Mouse (Mus musculus) cerebellum, adult 2 months (tissue): Measurements from ENCODE around the gene Dph3. TPM values are rescaled to one million over a fixed set of nuclear protein-coding genes. Genes with fewer than 3 reads are reported as not detected.
"Not testable (repeated sequence)": the region's sequence is repeated elsewhere in the genome, so short reads cannot be mapped to it uniquely, and the experiment has no call there.

Source experiments
- DNase-seq, 2 experiments: peaks; one replicate each; pipeline ENCODE4 v3.0.0; 2021
- H3K27ac ChIP-seq: fragments of 200-500 bp; 2 replicates; pipeline ENCODE4 v1.5.1; 2012; ENCODE audit warnings: low read length, control low read depth, inconsistent platforms; ENCODE audit not compliant: insufficient read depth
- H3K27me3 ChIP-seq: fragments of 200-500 bp; 2 replicates; pipeline ENCODE4 v1.6.1; 2012; ENCODE audit warnings: inconsistent platforms, mild to moderate bottlenecking, low read length, moderate library complexity; ENCODE audit not compliant: control insufficient read depth, insufficient read depth
- H3K4me1 ChIP-seq: fragments of 200-500 bp; 2 replicates; pipeline ENCODE4 v1.6.1; 2011; ENCODE audit warnings: low read length; ENCODE audit not compliant: control insufficient read depth, insufficient read depth
- H3K4me3 ChIP-seq: fragments of 200-500 bp; replicated peaks from 2 replicates; pipeline ENCODE3; 2011; ENCODE audit warnings: mild to moderate bottlenecking, low read depth, low read length, control low read depth; ENCODE audit not compliant: insufficient read depth
- CTCF ChIP-seq: fragments of 200-500 bp; IDR thresholded peaks from 2 replicates; pipeline ENCODE4 v1.5.1; 2011; ENCODE audit warnings: low read depth, mild to moderate bottlenecking, control low read depth, low read length, moderate library complexity, borderline replicate concordance; ENCODE audit not compliant: insufficient read depth
- POLR2A ChIP-seq: fragments of 200-500 bp; IDR thresholded peaks from 2 replicates; pipeline ENCODE4 v1.6.1; 2011; ENCODE audit warnings: low read length, control low read depth, borderline replicate concordance; ENCODE audit not compliant: insufficient read depth
- WGBS: fragments of 180-500 bp; shearing (Covaris S2); methylation state at CpG from one replicate; pipeline ENCODE4 v1.1.7; 2018; 5-methylcytosine and 5-hydroxymethylcytosine counted together
- polyA plus RNA-seq: library from polyadenylated mRNA; depleted of rRNA; stranded (reverse); fragments of >200 nt; gene quantifications from 2 replicates; pipeline ENCODE4 v1.2.3, GENCODE M21; 2012

The Dph3 gene
- polyA plus RNA-seq, 1 experiment = 54.6 TPM

- Histone ChIP-seq H3K27me3 (no peaks in the 10 kb centered on the region), H3K27ac (no peak overlapping the region), H3K4me3 (no peak overlapping the region), H3K4me1 (no peaks in the 10 kb centered on the region; the same call in 1 of the 2 replicates)
- WGBS = 73% methylated on average over 11 of the region's 11 CpGs
- no peak for DNase-seq
- TF ChIP-seq CTCF (no peak), POLR2A (no peak)
Measured at GRCm38 (mm10) chr14:32120940-32121919, 35.7 kb upstream of the Dph3 start.

GRCm38 (mm10) chr14:32112124-32112523 is 26.6 kb upstream of the Dph3 start:
- not testable (repeated sequence) for H3K27me3 ChIP-seq, DNase-seq, H3K27ac ChIP-seq, H3K4me1 ChIP-seq, H3K4me3 ChIP-seq
- 91% methylated on average over 10 of the region's 10 CpGs for WGBS

- Histone ChIP-seq H3K4me3 (no peak overlapping the region), H3K4me1 (peaks cover 5% of the 10 kb centered on the region; the same call in 1 of the 2 replicates), H3K27ac (no peak overlapping the region), H3K27me3 (no peaks in the 10 kb centered on the region)
- TF ChIP-seq POLR2A = no peak
- TF ChIP-seq CTCF = no peak
- 92% methylated on average over 4 of the region's 4 CpGs for WGBS
- DNase-seq = no peak
Measured at GRCm38 (mm10) chr14:32106911-32107310, 21.4 kb upstream of the Dph3 start.

- Histone ChIP-seq H3K27me3 (no peaks in the 10 kb centered on the region), H3K4me3 (no peak overlapping the region), H3K4me1 (peaks cover 5% of the 10 kb centered on the region; the same call in 1 of the 2 replicates), H3K27ac (peak overlapping the region; percentile 47; the same call in 1 of the 2 replicates)
- peak in 1 of 2 experiments; percentile 26 for DNase-seq
- TF ChIP-seq CTCF = no peak
- no peak for TF ChIP-seq POLR2A
- 28% methylated on average over 7 of the region's 7 CpGs for WGBS
Measured at GRCm38 (mm10) chr14:32105663-32106062, 20.1 kb upstream of the Dph3 start.

- Histone ChIP-seq H3K27me3 (no peaks in the 10 kb centered on the region), H3K4me3 (no peak overlapping the region), H3K4me1 (peaks cover 5% of the 10 kb centered on the region; the same call in 1 of the 2 replicates), H3K27ac (no peak overlapping the region)
- TF ChIP-seq POLR2A = no peak
- no peak for TF ChIP-seq CTCF
- DNase-seq = no peak
- 86% methylated on average over 4 of the region's 4 CpGs for WGBS
Measured at GRCm38 (mm10) chr14:32103556-32103955, 18.0 kb upstream of the Dph3 start.

GRCm38 (mm10) chr14:32098951-32099350 is 13.4 kb upstream of the Dph3 start:
- Histone ChIP-seq H3K4me1 (no peaks in the 10 kb centered on the region), H3K27ac (no peak overlapping the region), H3K27me3 (no peaks in the 10 kb centered on the region), H3K4me3 (no peak overlapping the region)
- DNase-seq = no peak
- WGBS = 94% methylated on average over 3 of the region's 3 CpGs
- no peak for TF ChIP-seq CTCF
- no peak for TF ChIP-seq POLR2A

- 94% methylated on average over 7 of the region's 7 CpGs for WGBS
- no peak for TF ChIP-seq CTCF
- TF ChIP-seq POLR2A = no peak
- no peaks in the 10 kb centered on the region for H3K27me3 ChIP-seq
Measured at GRCm38 (mm10) chr14:32097691-32098090, 12.2 kb upstream of the Dph3 start.

GRCm38 (mm10) chr14:32096740-32097139 is 11.2 kb upstream of the Dph3 start:
- H3K27ac ChIP-seq = no peak overlapping the region
- no peak overlapping the region for H3K4me3 ChIP-seq
- no peaks in the 10 kb centered on the region for H3K27me3 ChIP-seq
- DNase-seq = no peak
- TF ChIP-seq POLR2A = no peak
- TF ChIP-seq CTCF = no peak
- 88% methylated on average over 5 of the region's 5 CpGs for WGBS
- no peaks in the 10 kb centered on the region for H3K4me1 ChIP-seq

More at GRCm38 (mm10) chr14:32097691-32098090, 12.2 kb upstream of the Dph3 start:
- no peak overlapping the region for H3K4me3 ChIP-seq
- no peak for DNase-seq
- H3K4me1 ChIP-seq = no peaks in the 10 kb centered on the region
- H3K27ac ChIP-seq = no peak overlapping the region
